Mouse (Mus musculus) mouse trophoblast stem cell (cell line): ENCODE results near the gene Zdhhc20.
"Not testable (repeated sequence)": the region's sequence is repeated elsewhere in the genome, so short reads cannot be mapped to it uniquely, and the experiment has no call there.

ENCODE experiments used
- in situ Hi-C, 2 experiments: fragments of 300-500 bp; cut with MseI, MboI; formaldehyde crosslinking; loops; 2 replicates in 1 of 2; 3 replicates in 1 of 2; pipeline ENCODE4 v1.15.1; 2025

Gene Zdhhc20

DNA sequence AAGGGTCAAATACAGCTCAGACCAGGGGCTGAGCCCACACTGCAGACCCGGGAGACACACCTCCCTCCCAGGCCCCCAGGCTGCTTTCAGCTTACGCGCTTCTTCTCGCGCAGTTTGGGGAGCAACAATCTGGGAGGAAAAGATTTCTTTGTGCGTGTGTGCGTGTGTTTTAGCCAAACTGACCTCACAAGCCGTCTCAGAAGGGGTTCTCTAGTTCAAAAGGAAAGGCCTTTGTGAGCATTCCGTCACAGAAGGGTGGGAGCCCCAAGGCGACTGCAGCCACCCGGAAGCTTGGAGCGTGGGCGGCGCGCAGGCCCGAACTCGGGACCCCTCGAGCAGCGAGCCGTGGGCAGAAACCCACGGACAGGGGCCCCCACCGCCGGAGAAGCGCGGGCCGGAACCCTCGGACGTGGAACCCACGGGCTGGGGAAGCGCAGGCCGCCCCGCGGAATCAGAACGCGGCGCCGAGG is 500 bp downstream of the Zdhhc20 start:
- in situ Hi-C loops, result no loop called here

DNA sequence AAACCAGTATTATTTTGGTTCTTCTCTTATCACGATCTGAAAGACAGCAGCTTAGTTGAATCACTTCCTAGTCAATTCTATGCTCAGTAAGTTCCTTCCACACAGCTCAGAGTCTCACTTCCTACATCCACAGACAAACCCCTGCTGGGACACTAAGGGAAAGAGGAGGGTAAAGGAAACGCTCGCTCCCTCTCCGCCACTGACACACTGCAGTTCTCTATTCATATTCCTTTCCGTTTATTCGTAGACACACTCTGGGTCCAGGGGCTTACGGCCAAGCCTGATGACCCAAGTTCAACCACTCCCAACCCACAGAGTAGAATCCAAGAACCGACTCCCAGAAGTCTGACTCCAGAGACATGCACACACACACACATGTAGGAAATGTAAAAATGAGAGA is 2.9 kb downstream of the Zdhhc20 start:
- in situ Hi-C loops, result no loop called here

DNA sequence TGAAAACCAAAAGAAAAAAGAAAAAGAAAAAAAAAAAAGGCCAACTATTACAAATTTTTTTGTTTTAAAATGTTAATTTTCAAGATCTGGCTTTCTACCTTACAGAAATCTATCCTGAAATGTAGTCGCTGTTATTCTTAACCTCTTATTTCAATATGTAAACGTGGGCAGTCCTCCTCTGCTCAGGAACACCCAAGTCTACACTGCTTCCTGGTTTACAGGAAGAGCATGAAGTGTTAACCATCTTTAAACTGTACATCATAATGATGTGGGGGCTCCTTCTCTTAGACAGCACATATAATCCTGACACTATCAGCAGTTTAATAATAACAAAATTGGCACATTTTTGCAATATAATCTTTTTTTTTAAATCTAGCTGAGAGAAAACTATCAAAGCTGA is 4.0 kb downstream of the Zdhhc20 start:
- in situ Hi-C loops, result no loop called here

GRCm38 (mm10) chr14:57883341-57883740 is 6.7 kb downstream of the Zdhhc20 start:
- in situ Hi-C loops, result no loop called here

GRCm38 (mm10) chr14:57882720-57883119 is 7.4 kb downstream of the Zdhhc20 start:
- in situ Hi-C loops, result no loop called here

GRCm38 (mm10) chr14:57881793-57882192 is 8.3 kb downstream of the Zdhhc20 start:
- in situ Hi-C loops, result no loop called here

DNA sequence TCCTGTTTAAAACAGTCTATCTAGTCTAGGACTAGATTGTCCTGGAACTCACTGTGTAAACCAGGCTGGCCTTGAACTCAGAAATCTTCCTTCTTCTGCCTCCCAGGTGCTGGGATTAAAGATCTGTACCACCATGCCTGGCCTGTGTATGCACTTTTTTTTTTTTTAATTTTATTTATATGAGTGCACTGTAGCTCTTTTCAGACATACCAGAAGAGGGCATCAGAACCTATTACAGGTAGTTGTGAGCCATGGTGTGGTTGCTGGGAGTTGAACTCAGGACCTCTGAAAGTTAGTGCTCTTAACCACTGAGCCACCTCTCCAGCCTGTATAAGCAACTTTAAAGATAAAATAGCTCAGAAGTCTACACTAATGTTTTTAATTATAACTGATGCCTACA is 9.0 kb downstream of the Zdhhc20 start:
- in situ Hi-C loops, result no loop called here

- in situ Hi-C loops, result no loop called here
Measured at GRCm38 (mm10) chr14:57877921-57878320, 12.2 kb downstream of the Zdhhc20 start.

- in situ Hi-C loops, result no loop called here
Measured at GRCm38 (mm10) chr14:57866676-57867276, 23.3 kb downstream of the Zdhhc20 start.

- in situ Hi-C loops, result no loop called here
Measured at GRCm38 (mm10) chr14:57865256-57865655, 24.8 kb downstream of the Zdhhc20 start.

DNA sequence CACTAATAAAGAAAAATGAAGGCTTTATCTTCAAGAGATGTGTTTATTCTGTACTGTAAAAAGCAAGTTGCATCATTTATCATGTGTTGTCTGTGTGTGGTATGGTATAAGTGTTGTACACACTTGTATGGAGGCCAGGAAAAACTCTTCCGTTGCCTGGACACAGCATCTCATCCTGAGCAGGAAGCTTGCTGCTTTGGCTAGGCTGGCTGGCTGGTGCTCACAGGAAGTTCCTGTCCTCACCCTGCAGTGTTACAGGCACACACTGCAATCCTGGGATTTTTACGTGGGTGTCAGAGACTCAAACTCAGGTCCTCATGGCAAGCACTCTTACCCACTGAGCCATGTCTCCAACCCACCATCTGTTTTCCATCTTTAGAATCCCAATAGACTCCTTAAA is 26.9 kb downstream of the Zdhhc20 start:
- in situ Hi-C loops, result no loop called here

GRCm38 (mm10) chr14:57861987-57862412 is 28.1 kb downstream of the Zdhhc20 start:
- in situ Hi-C loops, result no loop called here

DNA sequence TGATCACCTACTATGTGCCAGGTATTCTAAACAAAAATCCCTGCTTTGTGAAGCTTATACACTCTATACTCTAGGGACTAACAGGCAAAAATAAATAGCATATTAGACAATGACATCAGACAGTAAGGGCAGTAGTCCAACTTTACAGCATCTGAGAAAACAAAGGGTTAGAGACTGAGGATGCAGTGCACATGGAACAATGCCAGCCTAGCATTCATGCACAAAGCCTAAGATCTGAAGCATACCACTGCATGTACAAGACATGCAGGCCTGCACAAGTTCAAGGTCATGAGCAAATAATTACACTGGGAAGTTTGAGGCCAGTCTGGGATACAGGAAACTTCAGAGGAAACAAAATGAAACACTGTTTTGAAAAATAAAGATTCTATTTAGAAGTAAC is 30.6 kb downstream of the Zdhhc20 start:
- in situ Hi-C loops, result no loop called here

DNA sequence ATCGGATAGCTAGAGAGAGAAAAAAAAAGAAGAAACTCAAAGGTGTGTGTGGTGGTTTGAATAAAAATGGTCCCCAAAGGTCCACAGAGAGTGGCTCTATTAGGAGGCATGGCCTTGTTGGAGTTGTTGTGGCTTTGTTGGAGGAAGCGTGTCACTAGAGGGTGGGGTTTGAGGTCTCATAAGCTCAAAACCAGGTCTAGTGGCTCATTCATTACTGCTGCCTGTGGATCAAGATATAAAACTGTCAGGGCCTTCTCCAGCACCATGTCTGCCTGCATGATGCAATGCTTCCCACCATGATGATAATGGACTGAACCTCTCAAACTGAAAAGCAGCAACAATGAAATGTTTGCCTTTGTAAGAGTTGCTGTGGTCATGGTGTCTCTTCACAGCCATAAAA is 31.5 kb downstream of the Zdhhc20 start:
- in situ Hi-C loops, result no loop called here

GRCm38 (mm10) chr14:57856037-57856436 is 34.0 kb downstream of the Zdhhc20 start:
- in situ Hi-C loops, result not testable (repeated sequence)

GRCm38 (mm10) chr14:57852961-57853360 is 37.1 kb downstream of the Zdhhc20 start:
- in situ Hi-C loops, result no loop called here

- in situ Hi-C loops, result no loop called here
Measured at GRCm38 (mm10) chr14:57850330-57850729, 39.7 kb downstream of the Zdhhc20 start.

- in situ Hi-C loops, result no loop called here
Measured at GRCm38 (mm10) chr14:57848646-57849045, 41.4 kb downstream of the Zdhhc20 start.

- in situ Hi-C loops, result not testable (repeated sequence)
Measured at GRCm38 (mm10) chr14:57848061-57848460, 42.0 kb downstream of the Zdhhc20 start.

- in situ Hi-C loops, result no loop called here
Measured at GRCm38 (mm10) chr14:57844535-57844934, 45.5 kb downstream of the Zdhhc20 start.

DNA sequence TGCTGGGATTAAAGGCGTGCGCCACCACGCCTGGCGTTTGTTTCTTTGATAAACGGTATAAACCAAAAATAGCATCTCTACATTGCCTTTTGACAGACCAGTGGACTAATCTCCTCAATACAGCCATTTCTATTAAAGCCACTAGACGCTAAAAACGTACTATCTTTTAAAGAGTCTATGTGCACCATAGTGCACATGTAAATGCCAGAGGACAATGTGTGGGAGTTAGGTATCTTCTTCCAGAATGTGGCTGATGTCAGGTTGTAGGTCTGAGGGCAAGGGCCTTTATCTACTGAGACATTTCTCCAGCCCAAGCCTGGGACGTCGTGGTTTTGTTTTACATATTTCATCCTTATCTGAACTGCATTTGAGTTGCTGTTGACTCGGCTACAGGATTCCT is 54.9 kb downstream of the Zdhhc20 start:
- in situ Hi-C loops, result no loop called here

GRCm38 (mm10) chr14:57833526-57833925 is 56.5 kb downstream of the Zdhhc20 start:
- in situ Hi-C loops, result no loop called here

GRCm38 (mm10) chr14:57827284-57827683 is 62.8 kb downstream of the Zdhhc20 start:
- in situ Hi-C loops, result no loop called here
